Mouse (Mus musculus) stomach, embryonic 14.5 days (tissue): ENCODE measurements around the gene Kcnk16. TPM values are rescaled to one million over a fixed set of nuclear protein-coding genes. Genes with fewer than 3 reads are reported as not detected.

ENCODE experiments used
- ATAC-seq: fragments of 200-750 bp; cut with Nextera tagmentation; 2 replicates; pipeline ENCODE4 v1.8.0; 2017; ENCODE audit warnings: low read depth, moderate TSS enrichment; ENCODE audit not compliant: insufficient number of reproducible peaks, insufficient read depth, low FRiP score
- H3K27ac ChIP-seq: fragments of 300-500 bp; sonication (generic); 2 replicates; pipeline ENCODE4 v1.5.1; 2014; ENCODE audit warnings: mild to moderate bottlenecking, low read length, moderate library complexity, mixed read lengths
- H3K27me3 ChIP-seq: fragments of 300-500 bp; sonication (generic); 2 replicates; pipeline ENCODE4 v1.6.1; 2014; ENCODE audit warnings: low read length, control low read depth, mixed read lengths; ENCODE audit not compliant: control insufficient read depth, insufficient read depth
- H3K36me3 ChIP-seq: fragments of 300-500 bp; sonication (generic); 2 replicates; pipeline ENCODE4 v1.6.1; 2014; ENCODE audit warnings: mild to moderate bottlenecking, control low read depth, low read length, moderate library complexity, mixed read lengths; ENCODE audit not compliant: control insufficient read depth, insufficient read depth
- H3K4me1 ChIP-seq: fragments of 300-500 bp; sonication (generic); 2 replicates; pipeline ENCODE4 v1.6.1; 2014; ENCODE audit warnings: low read length, control low read depth, mixed read lengths; ENCODE audit not compliant: control insufficient read depth, insufficient read depth
- H3K4me2 ChIP-seq: fragments of 300-500 bp; sonication (generic); replicated peaks from 2 replicates; pipeline ENCODE4 v1.6.1; 2014; ENCODE audit warnings: low read depth, low read length, control low read depth
- H3K4me3 ChIP-seq: fragments of 300-500 bp; sonication (generic); 2 replicates; pipeline ENCODE4 v1.5.1; 2014; ENCODE audit warnings: low read depth, low read length, control low read depth
- H3K9ac ChIP-seq: fragments of 300-500 bp; sonication (generic); replicated peaks from 2 replicates; pipeline ENCODE4 v1.6.1; 2014; ENCODE audit warnings: low read depth, mild to moderate bottlenecking, control low read depth, low read length, moderate library complexity, mixed read lengths
- H3K9me3 ChIP-seq: fragments of 300-500 bp; sonication (generic); 2 replicates; pipeline ENCODE4 v1.6.1; 2016; ENCODE audit warnings: low read depth, low read length, control low read depth; ENCODE audit not compliant: control insufficient read depth
- WGBS: fragments of 180-500 bp; shearing (Covaris S2); extraction: QIAGEN DNeasy Blood & Tissue Kit; methylation state at CpG from one replicate; pipeline ENCODE4 v1.1.7; 2014; 5-methylcytosine and 5-hydroxymethylcytosine counted together
- polyA plus RNA-seq: library from polyadenylated mRNA; unstranded; fragments of >200 nt; fragmentation: Nextera tagmentation; extraction: Ambion mirVana; gene quantifications from 2 replicates; pipeline ENCODE4 v1.2.1, GENCODE M21; 2014

Kcnk16 gene
- polyA plus RNA-seq, 1 experiment from 2014 or later, result 4.6 TPM

GRCm38 (mm10) chr14:20268421-20268820 is 578 bp downstream of the Kcnk16 start:
- ATAC-seq, result no peak
- 0 out of 2 replicates have a peak overlapping the region, but pooled peaks have one; percentile 2 for H3K4me2 ChIP-seq
- no peaks in the 10 kb centered on the region for H3K4me1 ChIP-seq
- no peak overlapping the region for H3K27ac ChIP-seq
- no peak overlapping the region for H3K4me3 ChIP-seq
- H3K36me3 ChIP-seq, result no peaks in the 10 kb centered on the region
- H3K9ac ChIP-seq, result no peak overlapping the region
- WGBS, result 70% methylated on average over 6 of the region's 6 CpGs
- H3K9me3 ChIP-seq, result no peaks in the 10 kb centered on the region
- no peaks in the 10 kb centered on the region for H3K27me3 ChIP-seq

DNA sequence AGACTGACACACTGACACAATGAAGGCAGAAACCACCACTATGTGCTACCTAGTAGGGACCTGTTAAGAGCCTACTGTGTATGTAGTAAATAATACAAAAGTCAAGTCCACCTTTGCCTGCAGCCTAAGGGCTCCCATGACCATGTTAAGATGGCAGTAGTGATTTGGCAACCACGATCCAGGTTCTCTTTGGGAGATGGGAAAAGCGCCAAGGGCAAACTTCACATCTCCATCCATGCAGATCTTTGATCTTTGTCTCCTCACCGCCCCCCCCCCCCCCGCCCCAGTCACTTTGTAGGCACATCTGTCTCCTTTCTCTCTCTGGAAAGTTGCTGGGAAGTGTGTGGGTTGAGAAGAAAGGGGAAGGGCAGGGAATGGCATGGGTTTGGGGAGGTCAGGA is 6.7 kb downstream of the Kcnk16 start:
- 80% methylated on average over 3 of the region's 4 CpGs for WGBS
- H3K9ac ChIP-seq, result no peak overlapping the region
- no peaks in the 10 kb centered on the region for H3K27me3 ChIP-seq
- H3K4me1 ChIP-seq, result no peaks in the 10 kb centered on the region
- no peaks in the 10 kb centered on the region for H3K36me3 ChIP-seq
- ATAC-seq, result no peak
- H3K4me2 ChIP-seq, result no peak overlapping the region
- H3K9me3 ChIP-seq, result no peaks in the 10 kb centered on the region
- H3K27ac ChIP-seq, result no peak overlapping the region
- H3K4me3 ChIP-seq, result no peak overlapping the region

DNA sequence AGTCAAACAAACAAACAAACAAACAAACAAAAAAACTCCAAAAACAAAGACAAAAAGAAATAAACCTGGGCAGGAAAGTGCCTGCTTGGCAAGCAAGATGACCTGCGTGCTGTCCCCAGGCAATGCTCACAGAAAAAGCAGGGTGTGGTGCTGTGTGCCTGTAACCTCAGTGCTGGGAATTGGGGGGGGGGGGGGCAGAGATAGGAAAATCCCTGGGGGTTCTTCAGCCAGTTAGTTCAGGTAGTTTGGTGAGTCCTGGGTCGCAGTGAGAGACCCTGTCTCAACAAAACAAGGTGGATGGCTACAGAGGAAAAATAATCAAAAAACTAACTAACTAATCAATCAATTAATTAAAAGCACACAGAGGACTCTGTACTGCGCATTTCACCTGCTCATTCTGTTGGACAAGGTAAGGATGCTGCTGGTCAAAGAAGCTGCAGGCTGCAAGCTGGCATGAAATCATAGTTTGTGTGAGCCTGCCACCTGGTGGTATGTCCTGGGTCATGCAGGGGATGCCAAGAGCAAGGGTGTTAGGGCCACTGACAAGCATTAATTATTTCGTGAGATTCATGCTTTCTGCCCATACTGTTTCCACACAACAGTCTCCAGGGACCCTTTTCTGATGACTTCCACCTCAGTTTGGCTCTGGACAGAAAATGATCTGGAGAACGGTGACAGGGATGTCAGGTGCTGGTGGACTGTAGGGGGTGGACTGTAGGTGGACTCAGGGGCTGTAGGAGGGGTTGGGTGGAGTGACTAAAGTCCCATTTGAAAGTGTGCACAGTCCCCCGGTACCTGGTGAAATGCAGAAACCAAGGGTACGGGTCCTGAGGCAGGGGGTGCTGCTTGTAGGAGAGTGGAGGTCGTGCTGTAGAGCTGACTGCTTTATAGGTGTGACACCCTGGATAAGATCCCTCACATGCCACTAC is 10.6 kb downstream of the Kcnk16 start:
- Histone ChIP-seq H3K27ac (no peak overlapping the region), H3K4me1 (no peaks in the 10 kb centered on the region), H3K36me3 (no peaks in the 10 kb centered on the region), H3K27me3 (no peaks in the 10 kb centered on the region), H3K4me3 (no peak overlapping the region), H3K4me2 (no peak overlapping the region), H3K9ac (no peak overlapping the region), H3K9me3 (no peaks in the 10 kb centered on the region)
- ATAC-seq, result no peak
- WGBS, result 49% methylated on average over 8 of the region's 8 CpGs

DNA sequence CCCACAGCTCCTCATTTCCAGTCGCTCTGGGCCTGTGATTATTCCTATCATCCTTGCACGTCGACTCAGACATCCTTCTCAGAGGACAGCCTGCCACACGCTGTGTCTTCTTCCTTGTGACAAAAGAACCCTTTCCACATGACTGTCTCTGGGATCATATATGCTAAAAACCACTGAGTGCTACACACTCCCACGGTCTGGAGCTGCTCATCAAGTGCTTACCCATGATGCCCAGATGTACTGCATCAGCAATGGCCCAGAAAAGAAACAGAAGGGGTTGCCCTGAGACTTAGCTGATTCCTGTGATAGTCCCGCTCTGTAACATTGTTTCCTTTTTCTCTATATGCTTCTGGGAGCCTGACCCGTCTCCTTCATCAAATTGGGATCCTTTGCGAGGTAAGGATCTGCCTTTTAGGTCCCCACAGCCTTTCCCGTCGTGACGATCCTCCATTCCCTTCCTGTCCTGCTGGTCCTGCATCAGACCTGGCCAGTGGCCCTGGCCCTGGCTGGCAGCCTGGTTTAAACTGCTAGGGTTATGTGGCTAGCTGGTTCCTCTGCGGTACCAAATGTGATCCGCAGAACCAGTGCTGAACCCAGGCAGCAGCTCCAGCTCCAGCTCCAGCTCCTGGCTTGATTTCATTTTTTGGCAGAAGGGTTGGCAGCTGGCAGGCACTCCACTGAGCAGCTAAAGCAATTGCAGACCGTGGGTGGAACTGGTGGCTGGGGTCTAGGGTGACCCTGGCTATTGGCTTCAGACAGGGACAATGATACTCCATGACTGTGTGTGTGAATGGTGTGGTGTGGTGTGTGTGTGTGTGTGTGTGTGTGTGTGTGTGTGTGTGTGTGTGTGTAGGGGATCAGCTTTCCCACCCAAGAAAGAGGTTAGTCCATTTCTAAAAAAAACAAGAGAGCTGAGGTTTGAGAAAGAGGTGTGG is 18.5 kb downstream of the Kcnk16 start:
- no peak for ATAC-seq
- 78% methylated on average over 14 of the region's 14 CpGs for WGBS
- H3K9ac ChIP-seq, result no peak overlapping the region
- H3K36me3 ChIP-seq, result no peaks in the 10 kb centered on the region
- H3K4me1 ChIP-seq, result no peaks in the 10 kb centered on the region
- no peaks in the 10 kb centered on the region for H3K27me3 ChIP-seq
- no peak overlapping the region for H3K4me3 ChIP-seq
- no peak overlapping the region for H3K4me2 ChIP-seq
- no peaks in the 10 kb centered on the region for H3K9me3 ChIP-seq
- no peak overlapping the region for H3K27ac ChIP-seq

DNA sequence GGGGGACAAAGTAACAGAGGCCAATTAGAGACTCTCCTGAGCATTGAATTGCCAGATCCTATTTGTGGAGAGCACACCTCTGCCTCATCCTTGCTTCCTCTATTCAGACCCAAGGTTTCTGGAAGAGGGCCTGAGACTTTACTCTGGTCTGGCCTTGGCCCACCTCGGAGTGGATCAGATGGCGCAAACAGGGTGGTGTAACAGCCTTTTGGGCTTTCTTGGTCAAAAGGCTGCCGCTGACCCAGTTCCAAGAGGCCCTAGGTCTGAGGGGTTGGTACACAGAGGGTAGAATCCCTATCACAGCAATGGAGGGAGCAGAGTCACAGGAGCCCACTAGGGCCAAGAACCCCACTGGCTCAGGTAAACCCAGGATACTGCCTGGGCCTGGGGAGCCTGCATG is 21.0 kb downstream of the Kcnk16 start:
- Histone ChIP-seq H3K4me1 (no peaks in the 10 kb centered on the region), H3K4me2 (no peak overlapping the region), H3K27me3 (no peaks in the 10 kb centered on the region), H3K9me3 (no peaks in the 10 kb centered on the region), H3K27ac (no peak overlapping the region), H3K36me3 (no peaks in the 10 kb centered on the region), H3K4me3 (no peak overlapping the region), H3K9ac (no peak overlapping the region)
- no peak for ATAC-seq
- WGBS, result 89% methylated on average over 3 of the region's 3 CpGs

DNA sequence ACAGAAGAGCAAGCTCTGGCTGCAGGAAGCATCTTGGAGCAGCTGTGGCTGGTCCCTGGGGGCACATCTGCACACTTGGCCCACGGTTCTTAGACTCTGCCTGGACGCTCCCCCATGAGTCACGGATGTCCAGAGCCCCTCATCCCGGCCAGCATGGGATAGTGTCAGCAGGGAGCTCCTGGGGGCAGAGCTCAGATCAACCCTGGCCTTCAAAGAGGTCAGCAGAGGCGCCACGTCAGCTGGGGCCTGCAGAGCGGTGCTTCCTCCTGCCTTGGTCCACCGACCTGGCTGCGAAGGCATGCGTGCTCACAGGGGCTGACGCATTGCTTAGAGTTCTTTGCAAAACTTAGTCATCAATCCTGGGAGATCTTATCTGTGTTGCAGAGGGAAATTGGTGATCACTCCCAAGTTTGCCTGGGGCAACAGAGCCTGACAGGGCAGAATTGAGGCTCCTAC is 22.2 kb downstream of the Kcnk16 start:
- 54% methylated on average over 11 of the region's 11 CpGs for WGBS
- no peaks in the 10 kb centered on the region for H3K9me3 ChIP-seq
- no peaks in the 10 kb centered on the region for H3K36me3 ChIP-seq
- no peak overlapping the region for H3K4me3 ChIP-seq
- H3K4me2 ChIP-seq, result no peak overlapping the region
- ATAC-seq, result no peak
- no peak overlapping the region for H3K27ac ChIP-seq
- no peak overlapping the region for H3K9ac ChIP-seq
- H3K27me3 ChIP-seq, result no peaks in the 10 kb centered on the region
- H3K4me1 ChIP-seq, result no peaks in the 10 kb centered on the region

- 64% methylated on average over 5 of the region's 5 CpGs for WGBS
- no peak overlapping the region for H3K9ac ChIP-seq
- H3K9me3 ChIP-seq, result no peaks in the 10 kb centered on the region
- H3K36me3 ChIP-seq, result no peaks in the 10 kb centered on the region
- H3K27ac ChIP-seq, result no peak overlapping the region
- H3K4me1 ChIP-seq, result no peaks in the 10 kb centered on the region
- H3K27me3 ChIP-seq, result no peaks in the 10 kb centered on the region
- H3K4me3 ChIP-seq, result no peak overlapping the region
- no peak overlapping the region for H3K4me2 ChIP-seq
- no peak for ATAC-seq
Measured at GRCm38 (mm10) chr14:20245861-20246260, 23.1 kb downstream of the Kcnk16 start.

- H3K36me3 ChIP-seq, result no peaks in the 10 kb centered on the region
- H3K4me3 ChIP-seq, result no peak overlapping the region
- ATAC-seq, result no peak
- H3K27ac ChIP-seq, result no peak overlapping the region
- no peak overlapping the region for H3K4me2 ChIP-seq
- H3K27me3 ChIP-seq, result no peaks in the 10 kb centered on the region
- no peaks in the 10 kb centered on the region for H3K9me3 ChIP-seq
- H3K4me1 ChIP-seq, result no peaks in the 10 kb centered on the region
- no peak overlapping the region for H3K9ac ChIP-seq
- WGBS, result 55% methylated on average over 2 of the region's 2 CpGs
Measured at GRCm38 (mm10) chr14:20245318-20245717, 23.7 kb downstream of the Kcnk16 start.
